Mouse (Mus musculus) yolk sac, embryonic 10.5 days (tissue): ENCODE results near the gene Otub2.

ENCODE experiments used
- DNase-seq: peaks from one replicate; pipeline ENCODE4 v3.0.0-alpha.2; 2017; ENCODE audit warnings: low spot score

Gene Otub2

DNA sequence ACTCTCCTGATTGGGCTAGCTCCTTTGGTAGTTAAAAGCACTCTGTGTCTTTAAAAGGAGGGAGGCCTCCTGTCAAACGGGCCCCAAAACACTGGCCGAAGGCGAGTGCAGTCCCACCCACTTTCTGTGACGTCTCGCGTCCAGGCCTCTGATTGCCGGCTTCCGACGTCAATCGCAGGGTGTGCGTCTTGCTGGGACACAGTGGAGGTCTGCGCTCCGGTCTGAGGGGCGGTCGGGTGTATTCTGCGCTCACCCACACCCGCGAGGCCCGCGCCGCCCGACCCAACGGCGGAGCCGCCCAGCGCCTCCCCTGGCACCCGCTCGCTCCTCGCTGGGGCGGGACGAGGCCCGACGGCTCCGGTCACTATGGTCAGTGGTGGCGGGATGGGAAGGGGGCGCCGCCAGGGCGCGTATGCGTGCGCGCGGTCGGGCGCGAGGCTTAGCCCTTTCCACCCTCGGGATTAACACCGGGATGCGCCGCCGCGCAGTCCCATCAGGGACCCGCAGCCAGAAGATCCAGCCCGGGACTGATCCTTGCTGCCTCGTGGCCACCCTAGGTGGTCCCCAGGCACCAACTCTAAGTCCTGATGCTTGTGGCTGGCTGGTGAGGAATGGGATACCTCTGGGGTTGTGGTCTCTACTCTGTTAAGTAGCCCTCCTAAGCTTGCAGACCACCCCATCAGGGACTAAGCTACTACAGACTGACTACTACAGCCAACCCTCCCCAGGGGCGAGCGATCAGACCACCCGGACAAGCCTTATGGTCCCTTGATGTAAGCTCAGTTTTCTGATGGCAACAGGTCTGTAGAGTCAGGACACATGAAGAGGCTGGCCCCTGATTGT, at the start of gene Otub2:
Otub2 (plus strand) TSS at position 178 of the 843 bp plus-strand sequence.
- DNase-seq: peak; percentile 96

DNA sequence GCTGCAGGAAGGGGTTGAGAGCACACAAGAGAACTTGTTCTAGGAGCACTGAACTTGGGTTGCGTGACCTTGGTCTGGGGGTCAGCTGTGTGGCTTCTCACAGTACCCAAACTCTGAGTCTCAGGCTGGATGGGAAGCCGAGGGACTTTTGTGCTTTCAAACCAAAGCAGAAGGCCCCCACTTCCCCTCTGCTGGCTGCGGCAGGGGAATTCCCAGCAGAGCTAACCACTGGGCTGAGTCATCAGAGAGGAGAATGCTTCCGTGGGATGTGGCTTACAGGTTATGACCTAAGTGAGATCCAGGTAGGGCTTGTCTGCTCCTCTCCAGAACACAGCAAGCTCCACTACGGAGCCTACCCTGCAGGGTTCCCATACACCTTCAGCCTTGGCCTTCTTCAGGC, 47.3 kb upstream of the Otub2 start:
- no peak for DNase-seq

DNA sequence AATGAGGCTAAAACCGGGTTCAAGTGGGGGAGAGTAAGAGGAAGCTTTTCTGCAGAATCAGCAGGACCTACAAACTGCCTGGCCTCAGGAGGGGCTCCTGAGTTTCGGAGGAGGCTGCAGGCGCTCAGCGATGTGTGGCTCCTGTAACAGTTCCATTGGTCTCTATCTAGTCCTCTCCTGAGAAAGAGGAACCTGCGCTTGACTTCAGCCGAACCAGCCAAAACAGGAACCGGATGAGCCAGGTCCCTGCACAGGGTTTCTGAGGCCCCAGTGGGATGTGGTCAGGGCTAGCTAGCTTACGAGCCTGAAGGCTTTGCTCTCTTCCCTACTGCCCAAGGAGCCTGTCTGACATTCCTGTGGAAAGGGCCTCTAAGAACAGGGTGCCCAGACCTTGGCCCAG, 45.0 kb upstream of the Otub2 start:
- DNase-seq: no peak

DNA sequence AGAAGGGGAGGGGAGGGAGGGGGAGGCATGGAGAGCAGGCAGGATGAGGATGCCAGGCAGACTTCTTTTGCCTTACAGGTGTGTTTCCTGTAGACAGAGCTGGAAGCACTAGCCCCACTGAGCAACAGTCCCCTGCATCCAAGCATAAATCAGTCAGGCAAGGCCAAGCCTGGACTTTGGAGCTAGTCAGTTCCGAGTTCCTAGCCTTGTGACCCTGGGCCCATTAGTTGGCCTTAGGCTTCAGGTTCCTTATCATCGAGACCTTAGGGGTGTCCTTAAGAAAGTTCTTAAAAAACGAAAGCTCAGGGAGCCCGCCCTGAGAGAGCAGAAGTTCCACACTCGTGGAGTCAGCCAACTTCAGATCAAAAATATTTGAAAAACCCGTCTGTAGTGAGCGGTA, 43.5 kb upstream of the Otub2 start:
- no peak for DNase-seq

DNA sequence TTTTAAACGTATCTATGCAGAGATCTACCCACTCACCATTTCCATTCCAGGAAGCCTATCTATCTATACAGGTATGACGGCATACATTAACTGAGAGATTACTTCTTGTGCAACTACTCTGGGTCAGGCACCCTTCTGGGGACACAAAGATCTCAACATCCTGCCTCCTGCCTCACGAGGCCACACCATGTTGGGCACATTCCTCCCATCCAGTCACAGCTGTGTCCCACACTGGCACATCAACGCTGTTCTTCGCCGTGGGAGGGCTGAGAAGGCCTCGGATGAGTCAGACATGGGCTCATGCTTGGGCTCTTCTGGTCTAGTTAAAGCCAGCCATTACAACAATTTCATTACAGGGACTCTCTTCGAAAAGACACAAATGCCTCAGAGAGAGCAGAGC, 41.5 kb upstream of the Otub2 start:
- no peak for DNase-seq

DNA sequence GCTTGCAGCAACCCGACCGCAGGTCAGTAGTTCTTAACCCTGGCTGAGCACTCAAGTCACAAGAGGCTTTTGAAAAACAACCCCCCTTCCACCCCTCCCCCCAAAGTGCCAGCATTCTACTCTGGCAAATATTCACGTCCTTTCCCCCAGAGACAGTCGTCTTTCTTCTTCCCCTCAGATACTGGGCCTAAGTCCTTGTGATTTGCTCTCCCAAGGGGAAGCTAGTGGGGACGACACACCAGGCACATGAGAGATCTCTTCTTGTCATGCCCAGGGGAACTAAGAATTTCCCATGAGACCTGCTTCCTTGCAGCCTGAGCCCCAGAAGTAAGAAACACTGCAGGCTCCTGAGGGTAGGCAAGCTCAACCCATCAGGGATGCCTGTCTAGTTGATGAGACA, 41.1 kb upstream of the Otub2 start:
- DNase-seq: peak; percentile 31

DNA sequence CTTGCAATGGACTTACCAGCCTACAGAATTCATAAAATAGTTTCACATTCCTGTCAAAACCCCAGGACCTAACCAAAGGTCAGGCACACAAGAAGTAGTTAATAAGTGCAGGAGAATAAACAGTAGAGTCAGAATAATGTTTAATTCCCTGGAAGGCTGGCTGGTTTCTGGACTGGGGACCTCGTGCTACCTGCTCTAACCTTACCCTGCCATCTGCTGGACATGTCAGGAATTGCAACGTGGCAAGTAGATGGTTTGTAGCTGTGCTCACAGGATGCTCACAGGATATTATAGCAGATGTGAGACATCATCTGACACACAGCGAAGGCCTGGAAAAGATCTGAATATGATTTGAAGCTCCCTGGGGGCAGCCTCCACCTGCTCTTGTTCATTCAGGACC, 40.0 kb upstream of the Otub2 start:
- DNase-seq: peak; percentile 77

DNA sequence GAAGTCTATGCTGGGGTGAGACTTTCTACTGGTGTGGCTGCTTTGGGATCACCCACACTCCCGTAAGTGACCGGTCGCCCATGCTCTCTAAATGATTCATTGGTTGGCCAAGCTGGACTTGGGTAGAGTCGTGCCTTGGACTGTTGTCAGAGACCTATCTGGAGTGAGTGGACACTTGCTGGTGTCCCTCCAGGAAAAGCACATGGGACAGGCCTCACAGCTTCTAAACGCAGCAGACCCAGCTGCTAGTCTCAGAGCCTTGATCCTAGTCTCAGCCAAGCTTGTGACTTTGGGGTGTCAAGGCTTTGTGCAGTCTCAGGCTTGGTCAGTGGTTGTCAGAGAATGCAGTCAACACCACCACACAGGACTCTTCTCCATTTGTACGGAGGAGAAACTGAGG, 35.7 kb upstream of the Otub2 start:
- no peak for DNase-seq

DNA sequence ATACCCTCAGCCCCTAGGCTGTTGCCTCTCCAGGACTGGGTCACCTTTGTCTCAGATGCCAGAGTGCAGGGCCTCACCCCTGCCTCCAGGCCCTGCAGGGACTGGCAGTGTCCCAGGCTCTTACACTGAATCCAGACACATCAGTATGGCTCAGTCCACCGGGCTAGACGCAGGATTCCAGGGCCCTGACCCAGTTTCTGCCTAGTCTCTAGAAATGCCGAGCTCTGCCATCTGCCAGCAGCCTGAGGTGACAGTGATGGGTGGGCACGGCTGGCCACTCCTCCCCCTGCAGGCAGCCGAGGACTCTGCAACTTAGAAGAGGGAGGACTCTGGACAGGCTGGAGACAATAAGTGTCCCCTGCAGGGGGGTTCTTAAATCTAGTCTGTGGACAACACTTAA, 34.9 kb upstream of the Otub2 start:
- DNase-seq: no peak

DNA sequence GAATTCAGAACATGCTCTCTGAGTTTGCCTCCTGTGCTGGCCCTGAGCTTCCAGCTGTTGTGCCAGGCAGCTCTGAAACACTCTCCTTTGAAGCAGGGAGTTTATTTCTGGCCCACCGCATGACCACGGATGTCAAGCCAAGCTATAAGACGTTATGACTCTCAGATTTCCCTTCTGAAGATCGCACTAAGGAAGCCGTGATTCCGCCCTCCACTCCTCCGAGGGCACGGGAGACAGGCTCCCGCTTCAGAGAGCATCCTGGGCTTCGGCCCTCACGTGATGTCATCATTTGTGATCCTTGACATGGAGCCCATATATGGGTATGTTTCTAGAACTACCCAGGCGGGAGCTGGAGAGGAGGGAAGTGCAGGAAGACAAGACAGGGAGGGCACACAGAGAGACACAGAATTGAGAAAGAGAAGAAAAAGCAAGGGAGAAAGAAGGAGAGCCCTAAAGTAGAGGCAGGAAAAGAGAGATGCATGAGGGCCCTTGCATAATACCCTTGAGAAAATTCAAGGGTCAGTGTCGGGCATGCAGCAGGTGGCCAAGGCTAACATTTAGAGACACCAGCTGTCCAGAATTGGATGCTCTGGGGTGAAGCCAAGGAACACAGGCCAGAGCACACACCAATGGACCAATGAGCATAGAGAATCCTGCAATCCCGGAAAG, 32.6 kb upstream of the Otub2 start, which contains the start of gene Asb2:
Asb2 (minus strand) TSS at position 256 of the 669 bp plus-strand sequence.
- DNase-seq: no peak

DNA sequence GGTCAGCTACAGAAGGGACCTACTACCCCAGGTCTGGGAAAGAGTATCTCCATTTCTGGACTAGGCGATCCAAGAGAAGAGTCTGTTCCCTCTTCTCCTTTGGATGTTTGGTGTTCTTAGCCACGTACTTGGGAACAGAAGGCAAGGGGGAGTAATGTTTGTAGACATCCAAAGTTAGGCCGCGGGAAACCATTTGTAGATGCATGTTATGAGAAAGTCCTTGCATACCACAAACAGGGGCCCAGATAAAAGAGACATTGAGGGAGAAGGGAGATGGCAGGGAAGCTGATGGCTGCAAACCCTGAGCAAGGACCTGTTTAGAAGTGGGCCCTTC, 32.1 kb upstream of the Otub2 start:
- DNase-seq: no peak

DNA sequence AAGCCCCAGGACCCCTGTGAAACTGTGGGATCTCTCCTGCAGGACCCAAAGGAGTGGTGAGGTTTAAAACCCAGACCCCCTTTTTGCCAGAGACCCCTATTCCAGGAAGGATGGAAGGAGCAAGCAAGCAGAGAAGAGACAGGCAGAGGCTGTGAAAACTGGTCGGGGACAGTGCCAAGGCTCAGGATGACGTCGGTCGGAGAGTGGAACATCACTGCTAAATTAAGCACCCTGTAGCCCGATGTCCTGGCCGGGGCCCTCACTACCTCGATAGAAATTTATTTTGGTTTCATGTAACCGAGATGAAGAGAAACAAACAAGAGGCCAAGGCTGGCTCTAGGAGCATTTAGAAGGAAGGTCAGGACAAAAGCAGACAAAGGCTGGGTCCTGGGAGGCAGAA, 30.3 kb upstream of the Otub2 start:
- DNase-seq: no peak

DNA sequence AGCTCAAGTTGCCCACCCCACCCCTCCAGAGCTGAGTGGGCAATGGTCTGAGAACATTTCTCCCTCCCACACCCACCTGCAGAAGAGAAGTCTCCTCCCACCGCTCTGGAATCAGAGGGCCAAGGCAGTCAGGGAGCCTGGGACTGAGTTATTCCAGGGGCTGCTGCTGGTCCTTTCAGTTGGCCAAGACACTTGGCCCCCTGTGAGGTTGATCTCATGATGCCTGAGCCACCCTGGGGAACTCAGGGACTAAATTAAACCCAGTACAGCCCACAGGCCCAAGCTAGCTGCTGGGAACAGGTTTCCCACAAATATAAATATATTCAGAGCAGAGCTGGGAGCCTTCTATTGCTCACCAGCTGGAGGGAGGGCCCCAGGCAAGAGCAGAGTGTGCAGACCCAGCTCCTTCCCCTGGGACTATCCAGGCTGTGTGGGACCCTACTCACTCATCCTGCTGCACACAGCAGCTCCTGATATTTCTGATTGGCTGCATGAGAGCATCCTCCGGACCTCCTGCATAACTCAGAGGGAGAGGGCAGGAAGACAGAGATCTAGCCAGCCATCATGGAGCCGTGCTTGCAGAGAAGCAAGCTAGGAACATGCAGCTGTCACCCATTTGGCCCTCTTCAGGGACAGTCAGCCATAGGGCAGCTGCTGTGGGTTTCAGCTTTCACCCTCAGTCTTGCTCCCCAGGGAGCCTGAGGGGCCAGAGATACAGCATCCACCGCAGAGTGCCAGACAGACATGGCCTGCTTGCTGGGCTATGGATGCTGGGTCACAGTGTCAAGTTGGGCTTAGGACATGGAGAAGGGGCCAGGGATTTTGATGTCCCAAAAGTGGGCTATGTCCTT, 29.3 kb upstream of the Otub2 start:
- no peak for DNase-seq

DNA sequence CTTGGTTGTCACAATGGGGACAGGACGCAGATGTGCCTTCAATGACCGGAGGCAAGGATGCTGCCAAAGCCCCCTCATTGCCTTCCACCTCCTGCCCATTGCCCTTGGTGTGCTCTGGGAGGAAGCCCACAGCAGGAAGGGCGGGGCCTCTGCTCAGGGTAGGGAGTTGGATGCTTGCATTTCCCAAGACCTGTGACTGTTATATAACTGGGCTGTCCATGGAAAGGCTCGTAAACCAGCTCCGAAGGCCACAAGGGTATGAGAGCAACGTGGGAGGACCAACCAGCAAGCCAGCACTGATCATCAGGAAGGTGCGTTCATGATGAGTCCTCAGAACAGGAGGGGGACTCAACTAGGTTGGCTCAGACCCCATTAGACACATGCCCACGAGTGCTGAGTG, 27.7 kb upstream of the Otub2 start:
- no peak for DNase-seq

DNA sequence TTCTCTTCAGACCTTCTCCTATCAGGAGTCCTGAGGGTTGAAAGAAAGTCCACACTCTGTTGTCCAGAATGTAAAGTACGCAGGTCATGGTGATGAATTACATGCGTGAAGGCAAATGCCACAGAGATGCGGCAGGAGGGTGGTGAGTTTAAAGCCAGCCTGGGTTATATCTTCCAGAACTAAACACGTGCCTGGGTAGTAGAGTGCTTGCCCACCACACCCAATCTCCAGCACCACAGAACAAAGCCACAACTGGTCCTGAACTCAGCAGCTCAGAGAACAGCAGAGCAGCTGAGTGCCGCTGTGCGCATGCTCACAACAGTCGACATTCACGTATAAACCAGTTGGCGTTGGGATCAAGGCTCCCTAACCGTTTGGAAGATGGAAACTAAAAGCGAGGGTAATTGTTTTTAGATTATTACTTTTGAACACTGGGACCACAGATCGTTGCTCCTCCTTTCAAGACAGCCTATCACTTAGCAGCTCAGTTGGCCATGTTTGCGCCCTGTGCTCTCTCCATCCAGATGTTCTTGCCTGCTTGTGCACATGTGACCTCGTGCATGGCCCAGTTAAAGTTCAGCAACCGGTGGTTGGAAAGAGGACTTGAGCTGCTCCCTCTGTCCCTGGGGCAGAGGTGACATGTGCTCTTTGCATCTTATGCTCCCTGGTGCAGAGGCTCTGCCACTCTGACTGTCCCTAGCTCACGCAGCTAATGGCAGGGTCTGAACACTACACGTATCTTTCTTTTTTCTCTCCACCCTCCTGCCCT, 26.8 kb upstream of the Otub2 start:
- DNase-seq: no peak

DNA sequence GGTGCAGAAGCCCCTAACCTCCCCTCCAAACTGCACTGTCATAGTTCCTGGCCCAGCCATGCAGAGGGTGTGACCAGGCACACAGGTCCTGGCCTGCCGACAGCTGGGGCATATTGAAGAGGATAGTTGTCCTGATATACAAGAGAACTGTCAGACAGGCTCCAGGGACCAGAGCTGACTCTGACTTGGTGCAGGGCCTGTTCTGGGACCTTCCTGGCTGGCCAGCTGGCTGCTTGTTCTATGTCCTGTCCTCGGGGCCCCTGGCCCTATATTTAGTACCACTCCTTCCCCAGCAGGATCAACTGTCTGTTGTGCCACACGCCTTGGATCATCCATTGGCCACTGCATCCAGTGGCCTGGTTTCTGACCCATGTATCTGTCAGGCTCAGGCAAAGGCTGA, 26.1 kb upstream of the Otub2 start:
- no peak for DNase-seq

DNA sequence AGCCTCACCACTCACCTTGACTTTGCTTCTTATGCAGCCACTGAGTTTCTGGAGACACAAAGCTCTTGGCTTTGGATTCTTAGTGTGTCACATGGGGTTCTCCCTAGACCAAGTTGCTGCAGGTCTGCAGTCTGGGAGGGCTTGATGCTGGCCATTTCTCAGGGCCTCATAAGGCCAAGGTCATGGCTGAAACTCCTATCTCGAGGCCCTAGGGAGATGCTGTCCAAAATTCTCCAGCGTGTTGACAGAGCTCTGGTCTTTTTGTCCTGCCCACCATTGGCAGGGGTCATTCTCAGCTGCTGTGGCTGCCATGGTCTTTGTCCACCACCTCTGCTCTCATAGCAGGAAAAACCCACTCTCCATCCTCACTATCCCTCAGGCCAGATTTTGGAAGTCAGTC, 21.3 kb upstream of the Otub2 start:
- DNase-seq: no peak

DNA sequence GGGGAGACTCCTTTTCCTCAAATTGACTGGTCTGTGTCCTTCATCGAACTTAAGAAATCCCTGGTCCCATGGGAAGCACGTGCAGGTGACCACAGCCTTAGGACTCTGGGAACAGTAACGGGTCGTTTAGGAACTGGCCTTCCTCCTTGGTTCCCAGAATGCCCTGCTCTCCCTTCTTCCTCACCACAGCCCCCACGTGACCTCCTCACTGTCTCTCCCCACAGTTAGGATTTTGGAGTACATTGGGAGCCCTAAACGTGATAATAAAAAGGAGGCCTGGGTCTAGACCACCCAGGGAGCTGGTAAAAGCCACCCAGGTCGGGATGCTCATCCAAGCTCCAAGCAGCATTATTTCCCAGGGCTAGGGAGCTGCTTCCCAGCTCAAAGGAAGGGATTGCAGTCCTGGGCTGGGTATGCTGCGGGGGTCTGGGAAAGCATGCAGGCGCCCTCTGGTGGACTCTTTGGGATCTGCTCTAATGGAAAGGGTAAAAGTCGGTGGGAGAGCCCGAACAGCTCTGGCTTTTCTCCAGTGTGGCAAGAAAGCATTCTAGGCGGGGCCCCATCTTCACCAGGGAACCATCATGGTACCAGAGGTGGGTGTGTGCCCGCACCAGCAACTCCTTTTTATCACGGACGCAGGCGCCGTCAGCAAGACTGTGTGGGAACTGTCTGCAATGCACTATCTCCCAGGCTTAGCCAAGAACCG, 20.7 kb upstream of the Otub2 start:
- DNase-seq: peak; percentile 59

DNA sequence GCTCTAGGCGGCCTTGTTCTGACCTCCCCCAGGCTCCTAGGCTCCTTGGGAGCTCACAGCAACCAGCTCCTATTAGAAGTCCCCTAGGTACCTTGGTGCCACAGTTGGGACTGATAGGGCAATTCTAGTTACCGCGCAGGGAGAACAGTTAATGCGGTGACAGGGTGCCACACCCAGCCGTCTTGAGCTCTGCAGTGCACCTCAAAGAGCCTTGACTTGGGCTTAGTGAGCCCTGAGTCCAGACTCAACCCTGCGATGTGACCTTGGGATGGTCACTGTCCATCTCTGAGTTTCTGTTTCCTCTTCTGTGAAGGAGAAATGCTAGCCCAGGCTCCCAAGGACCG, 20.2 kb upstream of the Otub2 start:
- no peak for DNase-seq

DNA sequence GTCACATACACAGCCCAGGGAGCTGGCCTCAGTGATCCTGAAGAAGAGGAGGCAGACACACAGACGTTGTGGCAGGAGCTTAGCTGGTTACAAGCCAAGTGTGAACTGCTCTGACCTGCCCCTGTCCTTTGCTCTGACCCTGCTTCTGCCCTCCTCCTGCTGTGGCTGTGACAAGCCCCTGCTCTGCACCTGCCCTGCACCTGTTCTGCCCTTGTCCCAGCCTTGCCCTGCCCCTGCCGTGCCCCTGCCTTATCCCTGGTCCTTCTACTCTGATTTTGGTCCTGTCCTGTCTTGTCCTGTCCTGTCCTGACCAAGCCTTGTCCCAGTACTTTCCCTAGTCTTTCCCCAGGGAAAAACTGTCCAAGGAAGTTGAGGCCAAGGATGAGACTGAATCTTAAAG, 19.7 kb upstream of the Otub2 start:
- no peak for DNase-seq

DNA sequence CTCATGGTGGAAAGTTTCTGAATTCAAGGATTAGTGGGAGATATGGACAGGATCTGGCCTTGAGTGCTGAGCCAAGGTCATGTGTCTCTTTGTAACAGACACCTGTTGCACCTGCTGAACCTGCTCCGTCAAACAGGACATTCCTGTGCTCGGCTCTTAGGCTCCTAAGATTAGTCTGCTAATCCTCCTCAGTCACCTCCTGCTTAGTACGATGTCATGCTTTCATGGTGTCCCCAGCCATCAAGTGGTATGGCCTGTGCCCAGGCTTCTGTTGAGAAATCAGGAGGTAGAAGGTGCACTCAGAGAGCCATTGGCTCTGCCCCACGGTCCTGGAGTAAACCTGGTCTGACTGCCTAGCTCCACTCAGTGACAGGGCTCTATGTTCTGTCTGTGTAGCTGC, 17.6 kb upstream of the Otub2 start:
- no peak for DNase-seq

DNA sequence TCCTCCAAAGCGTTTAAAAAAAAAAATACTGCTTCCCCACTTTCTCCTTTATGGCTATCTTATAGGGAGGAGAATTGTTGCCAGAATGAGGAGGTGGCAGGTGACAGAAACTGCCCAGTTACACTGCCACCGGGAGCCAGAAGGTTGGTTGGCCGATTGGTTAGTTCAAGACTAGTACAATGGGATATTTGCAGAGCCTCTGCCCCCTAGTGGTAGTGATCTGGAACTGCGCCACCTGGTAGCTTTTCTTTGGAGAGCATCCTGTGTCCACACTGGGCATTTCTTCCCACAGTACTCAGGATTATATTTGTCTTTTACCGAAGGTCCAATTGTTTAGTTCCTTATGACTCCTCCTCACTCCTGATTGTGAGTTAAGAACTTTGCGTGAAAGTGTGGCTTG, 16.8 kb upstream of the Otub2 start:
- no peak for DNase-seq
